Mouse (Mus musculus) ES-Bruce4 (cell line): ENCODE results near the gene Gabpa. TPM values are rescaled to one million over a fixed set of nuclear protein-coding genes. Genes with fewer than 3 reads are reported as not detected.
A peak's percentile ranks its signal among the peaks of the same experiment; 100 is the strongest.

Source experiments
- H3K27ac ChIP-seq: 2 replicates; pipeline ENCODE4 v1.5.1; 2012; ENCODE audit warnings: low read length, inconsistent platforms; ENCODE audit not compliant: insufficient read depth
- H3K27me3 ChIP-seq: 2 replicates; pipeline ENCODE4 v1.6.1; 2012; ENCODE audit warnings: mild to moderate bottlenecking, low read length, inconsistent platforms; ENCODE audit not compliant: control insufficient read depth, poor library complexity, insufficient read depth, severe bottlenecking
- H3K36me3 ChIP-seq: 2 replicates; pipeline ENCODE4 v1.6.1; 2012; ENCODE audit warnings: inconsistent platforms, mild to moderate bottlenecking, low read length, moderate library complexity; ENCODE audit not compliant: control insufficient read depth, poor library complexity, insufficient read depth, severe bottlenecking
- H3K4me1 ChIP-seq: one replicate; pipeline ENCODE4 v1.8.1; 2011; ENCODE audit warnings: low read length; ENCODE audit not compliant: control insufficient read depth, insufficient read depth
- H3K4me3 ChIP-seq: 2 replicates; pipeline ENCODE4 v1.5.1; 2011; ENCODE audit warnings: low read depth, mild to moderate bottlenecking, low read length
- H3K9ac ChIP-seq: 2 replicates; pipeline ENCODE4 v1.6.1; 2012; ENCODE audit warnings: low read depth, mild to moderate bottlenecking, inconsistent platforms; ENCODE audit not compliant: poor library complexity, severe bottlenecking
- H3K9me3 ChIP-seq: replicated peaks from 2 replicates; pipeline ENCODE4 v1.6.1; 2012; ENCODE audit warnings: mild to moderate bottlenecking, low read length, inconsistent platforms; ENCODE audit not compliant: control insufficient read depth, poor library complexity, insufficient read depth, severe bottlenecking
- CTCF ChIP-seq: IDR thresholded peaks from one replicate; pipeline ENCODE4 v1.8.1; 2011; ENCODE audit warnings: low read depth, low read length
- EP300 ChIP-seq: IDR thresholded peaks from 2 replicates; pipeline ENCODE4 v1.6.1; 2011; ENCODE audit warnings: low read depth, low read length; ENCODE audit not compliant: insufficient read depth
- POLR2A ChIP-seq: IDR thresholded peaks from one replicate; pipeline ENCODE4 v1.8.1; 2011; ENCODE audit warnings: low read length; ENCODE audit not compliant: insufficient read depth
- polyA plus RNA-seq: library from polyadenylated mRNA; stranded (reverse); fragments of >200 nt; gene quantifications from 2 replicates; pipeline ENCODE4 v1.2.4, GENCODE M21; 2011; ENCODE audit warnings: low read depth; ENCODE audit not compliant: missing spikeins, insufficient read depth, insufficient read length

Gene Gabpa
- polyA plus RNA-seq, 1 experiment = 127 TPM

GRCm38 (mm10) chr16:84814511-84814910, 20.2 kb upstream of the Gabpa start:
- H3K4me1 ChIP-seq = no peaks in the 10 kb centered on the region
- TF ChIP-seq EP300 (no peak), CTCF (no peak), POLR2A (no peak)

DNA sequence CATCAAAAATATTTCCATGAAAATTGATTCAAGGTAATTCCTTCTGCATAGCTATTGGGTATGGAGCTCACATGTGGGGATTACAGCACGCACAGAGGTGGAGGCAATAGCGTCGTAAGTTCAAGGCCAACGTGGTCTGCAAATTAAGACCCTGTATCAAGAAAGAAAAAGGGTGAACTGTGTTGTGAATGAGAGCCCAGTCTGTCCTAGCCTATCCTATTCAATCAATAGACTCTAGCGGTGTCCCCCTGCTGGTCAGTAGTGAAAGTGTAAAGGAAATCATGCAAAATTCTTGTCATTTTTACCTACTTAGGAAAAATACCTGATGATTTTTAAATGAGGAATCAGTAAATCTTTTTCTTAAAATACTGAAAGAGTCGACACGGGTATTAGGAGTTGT, 17.3 kb upstream of the Gabpa start:
- Histone ChIP-seq H3K9me3 (no peaks in the 10 kb centered on the region), H3K4me3 (no peak overlapping the region), H3K36me3 (peaks cover 22% of the 10 kb centered on the region; the same call in 1 of the 2 replicates), H3K27ac (no peak overlapping the region), H3K9ac (no peak overlapping the region), H3K27me3 (no peaks in the 10 kb centered on the region), H3K4me1 (no peaks in the 10 kb centered on the region)
- TF ChIP-seq CTCF (no peak), EP300 (no peak), POLR2A (no peak)

More at GRCm38 (mm10) chr16:84814511-84814910, 20.2 kb upstream of the Gabpa start:
- no peak overlapping the region for H3K9ac ChIP-seq
- H3K27me3 ChIP-seq = no peaks in the 10 kb centered on the region
- no peak overlapping the region for H3K27ac ChIP-seq
- H3K9me3 ChIP-seq = no peaks in the 10 kb centered on the region
- H3K4me3 ChIP-seq = no peak overlapping the region
- H3K36me3 ChIP-seq = peaks cover 27% of the 10 kb centered on the region

- peak overlapping the region; percentile 75 for H3K27ac ChIP-seq
- H3K9me3 ChIP-seq = no peaks in the 10 kb centered on the region
- H3K4me3 ChIP-seq = no peak overlapping the region
- no peak for TF ChIP-seq CTCF
- no peak for TF ChIP-seq POLR2A
- TF ChIP-seq EP300 = no peak
- H3K36me3 ChIP-seq = peaks cover 61% of the 10 kb centered on the region
- H3K27me3 ChIP-seq = no peaks in the 10 kb centered on the region
- no peaks in the 10 kb centered on the region for H3K4me1 ChIP-seq
- H3K9ac ChIP-seq = no peak overlapping the region
Observed at GRCm38 (mm10) chr16:84825009-84825408, 9.7 kb upstream of the Gabpa start.

DNA sequence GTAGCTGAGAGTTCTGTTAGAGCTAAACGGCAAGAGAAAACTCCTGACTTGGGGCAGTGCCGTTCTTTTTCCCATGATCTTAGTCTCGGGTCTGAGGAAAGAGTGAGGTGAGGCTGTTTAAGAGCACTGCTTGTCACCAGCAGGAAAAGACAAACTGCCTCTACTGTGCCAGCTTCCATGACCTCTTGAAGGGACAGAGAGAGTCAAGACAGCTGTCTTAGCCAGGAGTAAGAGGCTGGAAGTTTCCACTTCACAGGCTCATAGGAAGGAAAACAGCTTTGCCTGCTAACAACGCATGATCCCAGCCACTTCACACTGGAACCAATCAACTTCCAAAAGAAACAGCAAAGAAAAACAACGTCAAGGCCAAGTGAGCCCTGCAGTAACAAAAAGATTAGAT, 3.0 kb upstream of the Gabpa start:
- H3K36me3 ChIP-seq = peaks cover 47% of the 10 kb centered on the region
- no peaks in the 10 kb centered on the region for H3K9me3 ChIP-seq
- H3K4me1 ChIP-seq = no peaks in the 10 kb centered on the region
- no peak for TF ChIP-seq CTCF
- no peak for TF ChIP-seq EP300
- no peak for TF ChIP-seq POLR2A
- no peak overlapping the region for H3K27ac ChIP-seq
- no peaks in the 10 kb centered on the region for H3K27me3 ChIP-seq
- no peak overlapping the region for H3K4me3 ChIP-seq
- H3K9ac ChIP-seq = no peak overlapping the region

DNA sequence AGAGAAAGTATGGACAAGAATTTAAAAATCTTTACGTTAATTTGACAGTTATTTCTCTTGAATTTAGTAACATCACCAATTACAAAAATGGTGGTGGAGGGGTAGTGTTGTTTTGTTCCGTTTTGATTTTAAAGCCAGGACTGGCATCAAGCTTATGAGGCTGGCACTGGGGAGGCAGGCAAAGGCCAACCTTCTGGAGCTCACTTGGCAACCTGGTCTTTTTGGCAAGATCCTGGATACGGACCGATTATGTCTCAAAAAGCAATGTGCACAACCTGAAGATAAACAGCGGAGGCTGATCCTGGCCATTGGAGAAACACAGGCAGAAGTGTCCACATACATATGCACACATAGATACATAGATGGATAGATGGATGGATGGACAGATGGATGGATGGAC, 2.0 kb upstream of the Gabpa start:
- no peaks in the 10 kb centered on the region for H3K27me3 ChIP-seq
- H3K36me3 ChIP-seq = peaks cover 37% of the 10 kb centered on the region
- TF ChIP-seq CTCF (no peak), EP300 (no peak), POLR2A (no peak)
- no peak overlapping the region for H3K9ac ChIP-seq
- no peaks in the 10 kb centered on the region for H3K9me3 ChIP-seq
- no peak overlapping the region for H3K27ac ChIP-seq
- no peak overlapping the region for H3K4me3 ChIP-seq
- H3K4me1 ChIP-seq = peaks cover 2% of the 10 kb centered on the region

DNA sequence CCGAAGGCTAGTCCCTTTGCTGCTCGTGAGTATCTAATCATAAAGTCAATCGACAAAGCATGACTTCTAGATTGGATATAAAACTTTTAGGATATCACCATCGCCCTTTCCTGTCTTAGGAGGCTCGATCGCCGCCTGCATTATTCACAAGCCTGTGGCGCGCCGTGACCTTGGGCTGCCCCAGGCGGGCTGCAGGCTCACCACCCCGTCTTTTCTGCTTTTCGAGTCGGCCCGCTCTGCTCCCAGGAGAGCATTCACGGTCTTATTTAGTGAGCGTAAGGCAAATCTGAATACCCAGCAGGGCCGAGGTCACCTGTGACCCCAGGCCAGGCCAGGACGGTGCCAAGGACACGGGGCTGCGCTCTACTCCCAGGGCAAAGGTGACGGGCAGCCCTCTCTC, 381 bp upstream of the Gabpa start:
- peaks cover 2% of the 10 kb centered on the region for H3K4me1 ChIP-seq
- peak overlapping the region; percentile 98 for H3K4me3 ChIP-seq
- peaks cover 25% of the 10 kb centered on the region for H3K36me3 ChIP-seq
- H3K9ac ChIP-seq = peak overlapping the region; percentile 81
- no peaks in the 10 kb centered on the region for H3K27me3 ChIP-seq
- H3K9me3 ChIP-seq = no peaks in the 10 kb centered on the region
- TF ChIP-seq CTCF (no peak), EP300 (no peak), POLR2A (no peak)
- peak overlapping the region; percentile 97 for H3K27ac ChIP-seq

GRCm38 (mm10) chr16:84835441-84835822, 707 bp downstream of the Gabpa start, which contains the start of gene Atp5j:
Atp5j (minus strand) TSS chr16:84835625.
- Histone ChIP-seq H3K9me3 (no peaks in the 10 kb centered on the region), H3K9ac (peak within 1 kb of the TSS; percentile 81), H3K36me3 (peaks cover 24% of the 10 kb centered on the region), H3K4me1 (peaks cover 2% of the 10 kb centered on the region), H3K27ac (peak within 1 kb of the TSS; percentile 97), H3K27me3 (no peaks in the 10 kb centered on the region), H3K4me3 (peak within 1 kb of the TSS; percentile 98)
- TF ChIP-seq CTCF = no peak
- no peak for TF ChIP-seq POLR2A
- no peak for TF ChIP-seq EP300
